Comparison of ENCODE assay signal across 8 mouse cellular contexts in genomic region chr7:29452991-29453741, GRCm38 (mm10).
DNase-seq lines count a peak whose midpoint lies in the region; ATAC-seq and TF ChIP-seq lines count a peak whose summit lies in the region.

No protein-coding gene starts in this region.

- H3K4me2 ChIP-seq in hindbrain, embryonic 16.5 days (ENCODE audit: low read length): peak overlapping the region; percentile 20
- H3K4me2 ChIP-seq in midbrain, embryonic 14.5 days (ENCODE audit: low read length): peak overlapping the region; percentile 1; the same call in 1 of the 2 replicates
- peak overlapping the region; percentile 34; the same call in 1 of the 2 replicates for H3K4me2 ChIP-seq in stomach, postnatal 0 days (replicated peaks; ENCODE audit: low read depth)

- peak; percentile 2 for DNase-seq in adipocyte (ENCODE audit: low spot score)
- DNase-seq in cerebellum, postnatal 36 days: peak; percentile 51 to 55
- DNase-seq in gastrocnemius, adult 2 months: peak; percentile 76
- DNase-seq in limb, embryonic 10.5 days (ENCODE audit: low spot score): peak; percentile 79
- DNase-seq in midbrain, embryonic 14.5 days: peak; percentile 68
- peak; percentile 47 for DNase-seq in stomach, postnatal 0 days (ENCODE audit: low spot score)

- peak; percentile 83 for ATAC-seq in hindbrain, embryonic 16.5 days
- ATAC-seq in midbrain, embryonic 14.5 days (ENCODE audit: low FRiP score, low TSS enrichment): 0 out of 2 replicates have a peak, but pooled peaks have one; percentile 31
- peak; percentile 43; the same call in 1 of the 2 replicates for ATAC-seq in stomach, postnatal 0 days (ENCODE audit: low FRiP score, low TSS enrichment)
- no peak for ATAC-seq in inflammation-experienced regulatory T-cells, adult 6 months

- intact Hi-C loops in gastrocnemius, adult 2 months (cut with DNase I): no loop called here

- H3K4me1 ChIP-seq in hindbrain, embryonic 16.5 days (ENCODE audit: control insufficient read depth, insufficient read depth, low read depth, low read length): peaks cover 24% of the 10 kb centered on the region
- peaks cover 54% of the 10 kb centered on the region for H3K4me1 ChIP-seq in limb, embryonic 10.5 days
- H3K4me1 ChIP-seq in midbrain, embryonic 14.5 days (ENCODE audit: control insufficient read depth, insufficient read depth, low read length): peaks cover 28% of the 10 kb centered on the region
- peaks cover 10% of the 10 kb centered on the region; the same call in 1 of the 2 replicates for H3K4me1 ChIP-seq in stomach, postnatal 0 days (replicated peaks; ENCODE audit: control insufficient read depth, insufficient read depth)

- H3K4me3 ChIP-seq in gastrocnemius, adult 2 months: peak overlapping the region; percentile 55
- no peak overlapping the region for H3K4me3 ChIP-seq in hindbrain, embryonic 16.5 days (ENCODE audit: low read length)
- peak overlapping the region; percentile 37 for H3K4me3 ChIP-seq in limb, embryonic 10.5 days
- H3K4me3 ChIP-seq in midbrain, embryonic 14.5 days (replicated peaks; ENCODE audit: low read depth, low read length): no peak overlapping the region
- H3K4me3 ChIP-seq in stomach, postnatal 0 days (ENCODE audit: low read depth, low read length): no peak overlapping the region

- H3K36me3 ChIP-seq in hindbrain, embryonic 16.5 days (ENCODE audit: control insufficient read depth, insufficient read depth, low read length): no peaks in the 10 kb centered on the region
- H3K36me3 ChIP-seq in limb, embryonic 10.5 days: no peaks in the 10 kb centered on the region
- H3K36me3 ChIP-seq in midbrain, embryonic 14.5 days (ENCODE audit: control insufficient read depth, insufficient read depth, low read length): no peaks in the 10 kb centered on the region
- no peaks in the 10 kb centered on the region for H3K36me3 ChIP-seq in stomach, postnatal 0 days (ENCODE audit: control insufficient read depth, insufficient read depth, low read length)

- no peak for TF ChIP-seq CTCF in gastrocnemius, adult 2 months (IDR thresholded peaks at IDR 0.05)
- TF ChIP-seq CTCF in stomach, postnatal 0 days (IDR thresholded peaks at IDR 0.05; ENCODE audit: low read depth): no peak

- H3K9me3 ChIP-seq in hindbrain, embryonic 16.5 days (ENCODE audit: control insufficient read depth, low read length): no peaks in the 10 kb centered on the region
- no peaks in the 10 kb centered on the region for H3K9me3 ChIP-seq in limb, embryonic 10.5 days (replicated peaks)
- H3K9me3 ChIP-seq in midbrain, embryonic 14.5 days (ENCODE audit: control insufficient read depth, low read length): no peaks in the 10 kb centered on the region
- H3K9me3 ChIP-seq in stomach, postnatal 0 days (ENCODE audit: control insufficient read depth, low read length): no peaks in the 10 kb centered on the region

- H3K27ac ChIP-seq in gastrocnemius, adult 2 months: peak overlapping the region; percentile 82
- H3K27ac ChIP-seq in hindbrain, embryonic 16.5 days (ENCODE audit: low read depth, low read length): peak overlapping the region; percentile 77
- H3K27ac ChIP-seq in limb, embryonic 10.5 days: peak overlapping the region; percentile 88
- H3K27ac ChIP-seq in midbrain, embryonic 14.5 days (replicated peaks; ENCODE audit: low read depth, low read length): peak overlapping the region; percentile 61
- H3K27ac ChIP-seq in stomach, postnatal 0 days (replicated peaks): peak overlapping the region; percentile 83

- WGBS in hindbrain, embryonic 16.5 days: 9% methylated on average over 18 of the region's 18 CpGs
- WGBS in limb, embryonic 10.5 days: 24% methylated on average over 18 of the region's 18 CpGs
- 13% methylated on average over 18 of the region's 18 CpGs for WGBS in midbrain, embryonic 14.5 days
- 26% methylated on average over 18 of the region's 18 CpGs for WGBS in stomach, postnatal 0 days

- 0 out of 2 replicates have a peak overlapping the region, but pooled peaks have one; percentile 2 for H3K9ac ChIP-seq in hindbrain, embryonic 16.5 days (ENCODE audit: low read depth, low read length)
- H3K9ac ChIP-seq in midbrain, embryonic 14.5 days (replicated peaks; ENCODE audit: low read length): 0 out of 2 replicates have a peak overlapping the region, but pooled peaks have one; percentile 14
- H3K9ac ChIP-seq in stomach, postnatal 0 days (ENCODE audit: low read length): 0 out of 2 replicates have a peak overlapping the region, but pooled peaks have one; percentile 4

- TF ChIP-seq EP300 in stomach, postnatal 0 days (optimal IDR thresholded peaks at IDR 0.05): peak; percentile 9

- H3K27me3 ChIP-seq in hindbrain, embryonic 16.5 days (replicated peaks; ENCODE audit: control insufficient read depth, insufficient read depth, low read length): no peaks in the 10 kb centered on the region
- no peaks in the 10 kb centered on the region for H3K27me3 ChIP-seq in limb, embryonic 10.5 days (ENCODE audit: low read depth, poor library complexity, severe bottlenecking)
- H3K27me3 ChIP-seq in midbrain, embryonic 14.5 days (ENCODE audit: control insufficient read depth, insufficient read depth, low read length): peaks cover 5% of the 10 kb centered on the region; the same call in 1 of the 2 replicates
- H3K27me3 ChIP-seq in stomach, postnatal 0 days (ENCODE audit: control insufficient read depth, insufficient read depth, low read length): no peaks in the 10 kb centered on the region

Comparison
In these comparisons a context has a peak if more than half of its experiments do, and no peak if none do; other contexts are left out.
1. DNase-seq: peak in every context shown above with its lines; median percentile 79 in limb, embryonic 10.5 days; 76 in gastrocnemius, adult 2 months; 68 in midbrain, embryonic 14.5 days; 53 in cerebellum, postnatal 36 days; 47 in stomach, postnatal 0 days; 2 in adipocyte.
2. H3K4me3 ChIP-seq: peak in gastrocnemius, adult 2 months (single experiment) and limb, embryonic 10.5 days (single experiment); none in hindbrain, embryonic 16.5 days (single experiment), midbrain, embryonic 14.5 days (single experiment) and stomach, postnatal 0 days (single experiment).
3. Peak in every context shown above with its lines, with median percentiles within 50 percentile points of each other: H3K27ac ChIP-seq, H3K4me2 ChIP-seq and H3K9ac ChIP-seq.